Mouse (Mus musculus): ENCODE data around the gene Zhx3.

DNA sequence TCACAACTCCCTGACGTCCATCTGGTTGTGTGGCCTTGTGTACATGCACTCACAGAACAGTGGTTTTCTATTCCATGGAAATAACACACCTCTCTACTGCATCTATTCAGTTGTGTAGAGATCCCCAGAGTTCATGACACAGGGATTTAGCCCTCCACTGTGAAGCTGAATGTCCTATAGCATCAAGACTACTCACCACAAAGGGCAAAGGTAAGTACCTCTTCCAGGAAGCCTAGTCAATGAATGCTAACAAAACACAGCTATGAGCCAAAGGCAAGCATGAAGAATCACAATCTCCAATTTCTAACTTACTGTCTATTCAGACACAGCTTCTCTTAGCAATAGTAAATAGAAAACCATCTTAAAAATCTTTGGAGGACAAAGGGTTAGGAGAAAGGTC is 25.1 kb downstream of the Zhx3 start:
- TF ChIP-seq CTCF (IDR thresholded peaks at IDR 0.05; ENCODE audit: control insufficient read depth, insufficient read depth, insufficient replicate concordance, low read depth, low read length) (no peak), POLR2A (IDR thresholded peaks at IDR 0.05; ENCODE audit: control insufficient read depth, low read depth, low read length) (no peak)

Measured in testis, adult 2 months (tissue).